Mouse (Mus musculus) liver, embryonic 14.5 days (tissue): ENCODE measurements around the gene Agtpbp1.

Source experiments
- CTCF ChIP-seq: IDR thresholded peaks from 2 replicates; pipeline ENCODE4 v1.5.1; 2016; ENCODE audit warnings: antibody characterized with exemption, low read depth, control low read depth
- EP300 ChIP-seq: IDR thresholded peaks from 2 replicates; pipeline ENCODE4 v1.6.1; 2016; ENCODE audit warnings: antibody characterized with exemption, low read depth

- TF ChIP-seq CTCF: no peak
- TF ChIP-seq EP300: no peak
Observed at GRCm38 (mm10) chr13:59585648-59586005, 600 bp upstream of the Agtpbp1 start.
